Mouse (Mus musculus): ENCODE data around the gene Snrnp200.

DNA sequence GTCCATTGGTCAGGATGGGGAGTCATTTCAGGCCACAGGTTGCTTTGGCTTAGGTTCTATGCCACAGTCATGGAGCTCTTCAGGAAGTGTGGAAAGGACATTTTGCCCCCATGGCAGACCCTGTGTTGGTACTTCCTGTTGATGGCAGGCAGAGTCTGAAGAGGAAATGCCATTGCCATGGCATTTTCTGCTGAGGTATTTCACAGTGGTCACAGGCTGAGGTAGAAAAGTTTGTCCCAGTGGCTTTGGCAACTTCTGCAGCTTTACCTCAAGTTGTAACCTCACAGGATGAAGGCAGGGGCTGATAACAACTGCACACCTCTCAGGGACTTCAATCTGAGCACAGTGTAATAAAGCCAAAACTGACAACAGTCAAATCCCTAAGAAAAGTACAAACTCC is 18.6 kb upstream of the Snrnp200 start:
- TF ChIP-seq POLR2A (IDR thresholded peaks at IDR 0.05; ENCODE audit: borderline replicate concordance, low read depth, low read length) (no peak), CTCF (IDR thresholded peaks at IDR 0.05; ENCODE audit: low read depth, low read length) (no peak)
